Mouse (Mus musculus): ENCODE data around the gene H2-M10.6.
"Not testable (repeated sequence)": the region's sequence is repeated elsewhere in the genome, so short reads cannot be mapped to it uniquely, and the experiment has no call there.

The H2-M10.6 gene

DNA sequence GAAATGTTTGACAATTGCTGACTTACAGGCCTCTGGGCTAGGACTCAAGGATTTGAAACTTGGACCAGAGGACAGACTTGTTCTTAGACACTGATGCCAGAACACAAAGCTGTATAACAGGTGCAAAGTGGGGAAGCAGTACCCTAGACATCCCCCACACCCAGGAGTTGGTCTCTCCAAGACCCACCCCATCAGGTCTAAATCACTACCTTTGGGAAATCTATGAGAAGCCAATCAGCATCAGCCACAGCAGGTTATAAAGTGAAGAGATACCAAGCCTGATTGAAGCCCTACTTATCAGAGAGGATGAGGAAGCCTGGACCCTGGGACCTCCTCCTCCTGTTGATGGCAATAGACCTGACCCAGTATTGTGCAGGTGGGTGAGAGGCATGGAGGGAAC is at the start of gene H2-M10.6:
H2-M10.6 (plus strand) TSS at position 301 of the 400 bp plus-strand sequence.
- DNase-seq (ENCODE audit: low spot score) = no peak

DNA sequence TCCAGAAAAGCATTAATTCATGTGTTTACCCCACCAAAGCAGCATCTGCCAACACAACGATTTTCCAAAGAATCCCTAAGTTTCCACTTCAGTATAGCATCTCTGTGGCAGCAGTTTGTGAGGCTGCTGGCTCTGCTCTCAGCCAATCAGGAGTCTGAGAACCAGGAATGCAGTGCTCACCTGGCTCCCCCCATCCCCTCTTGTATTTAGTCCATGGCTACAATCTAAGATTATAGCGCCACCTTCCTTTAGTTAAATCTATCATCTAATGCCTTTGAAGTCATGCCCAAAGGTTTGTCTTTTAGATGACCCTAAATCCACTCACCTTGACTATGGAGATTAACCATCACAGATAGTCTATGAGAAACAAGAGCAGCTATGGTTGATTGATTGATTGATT is 48.2 kb upstream of the H2-M10.6 start:
- no peak for DNase-seq (ENCODE audit: low spot score)

DNA sequence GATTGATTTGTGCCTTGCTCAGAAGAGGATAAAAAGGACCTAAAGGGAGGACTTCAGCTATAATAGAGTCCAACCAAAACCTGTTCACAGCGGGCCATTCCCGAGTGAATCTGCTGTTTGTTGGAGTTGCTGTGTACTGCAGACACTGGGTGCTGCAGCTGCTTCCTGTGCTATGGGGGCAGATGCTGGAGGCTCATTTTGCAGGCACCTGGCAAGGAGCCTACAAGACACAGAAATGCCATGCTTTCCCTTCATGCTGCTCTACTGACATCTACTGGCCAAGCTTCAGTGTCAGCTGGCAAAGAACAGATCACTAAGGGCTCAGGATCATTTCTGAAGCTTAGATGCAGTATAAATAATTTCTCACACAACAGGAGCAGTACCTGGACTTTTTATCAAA is 47.7 kb upstream of the H2-M10.6 start:
- DNase-seq (ENCODE audit: low spot score) = not testable (repeated sequence)

DNA sequence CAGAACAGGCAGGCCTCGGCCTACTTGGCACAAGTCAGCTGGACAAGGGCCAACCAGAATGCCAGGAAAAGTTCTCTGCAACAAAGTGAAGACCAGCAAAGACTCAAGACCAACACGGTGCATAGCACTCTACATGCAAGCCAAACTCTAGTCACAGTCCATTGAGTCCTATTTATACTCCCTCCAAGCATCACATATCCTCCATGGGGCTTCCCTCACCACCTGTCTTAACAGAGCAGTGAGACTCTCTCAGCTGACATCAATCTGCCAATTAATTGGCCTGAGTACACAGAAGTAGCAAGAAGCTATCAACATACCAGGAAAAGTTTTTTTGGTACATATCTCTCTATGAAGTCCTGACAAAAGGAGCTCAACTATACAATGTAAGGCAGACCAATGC is 46.6 kb upstream of the H2-M10.6 start:
- DNase-seq (ENCODE audit: low spot score) = not testable (repeated sequence)

- DNase-seq (ENCODE audit: low spot score) = not testable (repeated sequence)
Measured at GRCm38 (mm10) chr17:36772610-36773009, 39.4 kb upstream of the H2-M10.6 start, which contains the start of gene H2-M10.5. H2-M10.5 (plus strand) TSS chr17:36772910.

- DNase-seq (ENCODE audit: low spot score) = no peak
Measured at GRCm38 (mm10) chr17:36781533-36781932, 30.4 kb upstream of the H2-M10.6 start.

DNA sequence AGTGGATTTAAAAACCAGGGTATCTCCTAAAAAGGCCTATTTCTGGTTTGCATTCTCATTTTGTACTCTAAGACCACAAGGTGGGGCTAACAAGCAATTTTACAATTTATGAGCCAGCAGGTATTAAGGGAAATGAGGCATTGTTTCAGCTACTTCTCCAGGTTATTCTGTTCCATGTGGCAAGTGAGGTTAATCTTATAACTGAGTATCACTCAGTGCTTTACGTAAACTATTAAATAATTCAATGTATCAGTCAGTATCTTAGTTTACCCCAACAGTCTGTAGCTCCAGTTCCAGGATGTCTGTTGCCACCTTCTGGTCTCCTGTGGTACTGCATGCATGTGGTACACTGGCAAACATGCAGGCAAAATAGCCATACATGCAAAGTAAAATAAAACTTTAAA is 25.5 kb upstream of the H2-M10.6 start:
- DNase-seq (ENCODE audit: low spot score) = not testable (repeated sequence)

- DNase-seq (ENCODE audit: low spot score) = no peak
Measured at GRCm38 (mm10) chr17:36788351-36788750, 23.6 kb upstream of the H2-M10.6 start.

- DNase-seq (ENCODE audit: low spot score) = peak; percentile 49
Measured at GRCm38 (mm10) chr17:36788801-36789200, 23.2 kb upstream of the H2-M10.6 start.

GRCm38 (mm10) chr17:36799493-36799892 is 12.5 kb upstream of the H2-M10.6 start:
- DNase-seq (ENCODE audit: low spot score) = no peak

- not testable (repeated sequence) for DNase-seq (ENCODE audit: low spot score)
Measured at GRCm38 (mm10) chr17:36799921-36800462, 12.0 kb upstream of the H2-M10.6 start.

- peak; percentile 50 for DNase-seq (ENCODE audit: low spot score)
Measured at GRCm38 (mm10) chr17:36824005-36824404, 12.0 kb downstream of the H2-M10.6 start.

DNA sequence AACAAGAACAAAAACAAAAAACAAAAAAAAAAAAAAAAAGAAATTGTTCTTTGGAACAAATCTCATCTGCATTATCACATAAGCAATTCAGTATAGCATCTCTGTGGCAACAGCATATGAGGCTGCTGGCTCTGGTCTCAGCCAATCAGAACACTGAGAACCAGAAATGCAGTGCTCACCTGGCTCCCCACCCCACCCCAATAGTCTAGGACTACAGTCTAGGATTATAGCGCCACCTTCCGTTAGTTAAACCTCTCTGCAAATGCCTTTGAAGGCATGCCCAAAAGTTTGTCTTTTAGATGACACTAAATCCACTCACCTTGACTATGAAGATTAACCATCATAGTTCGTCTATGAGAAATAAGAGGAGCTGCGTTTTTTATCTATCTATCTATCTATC is 13.6 kb downstream of the H2-M10.6 start:
- no peak for DNase-seq (ENCODE audit: low spot score)

GRCm38 (mm10) chr17:36826002-36826401 is 14.0 kb downstream of the H2-M10.6 start:
- DNase-seq (ENCODE audit: low spot score) = peak; percentile 78

DNA sequence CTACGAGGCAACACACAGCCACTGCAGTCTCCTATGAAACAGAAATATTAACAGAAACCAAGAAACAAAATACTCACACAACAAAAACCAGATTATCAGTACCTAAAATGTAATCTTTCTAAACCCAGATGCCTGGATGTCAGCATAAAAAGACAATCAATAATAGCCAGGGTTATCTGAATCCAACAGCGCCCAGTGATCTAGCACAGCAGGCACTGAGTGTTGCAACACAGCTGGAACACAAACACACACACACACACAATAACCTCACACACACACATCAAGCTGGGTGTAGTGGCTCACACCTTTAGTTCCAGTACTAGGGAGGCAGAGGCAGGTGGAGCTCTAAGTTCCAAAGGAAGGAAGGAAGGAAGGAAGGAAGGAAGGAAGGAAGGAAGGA is 16.5 kb downstream of the H2-M10.6 start:
- no peak for DNase-seq (ENCODE audit: low spot score)

DNA sequence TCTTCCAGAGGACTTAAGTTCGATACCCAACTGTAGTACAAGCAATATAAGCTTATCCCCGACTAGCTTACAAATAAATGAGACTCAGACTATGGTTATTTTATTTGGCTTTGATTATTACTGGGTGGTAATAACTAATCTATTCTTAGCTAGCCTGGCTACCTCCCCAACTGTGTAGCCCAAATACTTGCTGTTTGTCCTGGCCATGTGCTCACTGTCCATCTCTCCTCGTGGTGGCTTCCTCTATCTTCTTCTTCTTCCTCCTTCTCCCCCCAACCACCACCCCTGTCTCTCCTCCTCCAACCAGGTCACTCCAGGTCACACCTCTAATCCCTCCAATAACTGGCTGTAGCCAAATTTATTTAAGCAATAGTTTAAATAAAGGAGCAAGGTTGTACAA is 18.5 kb downstream of the H2-M10.6 start:
- DNase-seq (ENCODE audit: low spot score) = no peak

- no peak for DNase-seq (ENCODE audit: low spot score)
Measured at GRCm38 (mm10) chr17:36832694-36833093, 20.7 kb downstream of the H2-M10.6 start.

DNA sequence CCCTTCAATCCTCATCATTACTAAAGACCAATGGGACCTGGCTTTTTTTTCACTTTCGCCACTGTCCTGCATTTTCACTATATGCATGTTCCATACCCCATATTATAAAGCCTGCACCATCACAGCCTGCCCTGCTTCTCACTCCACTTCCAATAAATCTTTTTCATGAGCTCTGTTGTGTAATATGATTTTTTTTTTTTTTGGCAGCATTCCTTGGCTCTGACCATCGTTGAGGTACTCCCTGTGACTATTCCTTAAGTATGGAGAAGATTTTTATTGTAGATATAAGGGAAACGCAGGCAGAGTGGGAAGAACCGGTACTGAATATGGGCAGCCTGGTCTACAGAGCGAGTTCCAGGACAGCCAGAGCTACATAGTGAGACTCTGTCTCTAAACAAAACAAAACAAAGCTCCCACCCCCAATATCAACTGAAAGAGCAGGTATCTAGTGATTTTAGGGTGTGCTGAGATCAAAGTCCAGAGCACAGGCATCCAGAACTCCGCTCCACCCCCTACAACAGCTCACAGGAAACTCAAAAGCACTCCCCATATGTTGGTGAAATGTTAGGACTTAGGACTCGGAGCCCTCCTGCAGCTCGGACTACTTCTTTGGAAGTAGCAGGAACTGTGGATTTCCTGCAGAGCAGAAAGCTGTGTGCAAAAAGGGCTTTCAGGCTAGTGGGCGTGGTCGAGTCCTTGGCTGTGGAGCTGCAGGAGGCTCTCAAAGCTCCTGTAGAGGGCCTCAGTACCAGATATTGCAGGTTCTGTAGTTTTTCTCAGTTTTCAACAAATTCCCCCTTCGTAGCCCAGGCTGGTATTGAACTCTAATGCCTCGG is 23.8 kb downstream of the H2-M10.6 start:
- DNase-seq (ENCODE audit: low spot score) = peak; percentile 32

DNA sequence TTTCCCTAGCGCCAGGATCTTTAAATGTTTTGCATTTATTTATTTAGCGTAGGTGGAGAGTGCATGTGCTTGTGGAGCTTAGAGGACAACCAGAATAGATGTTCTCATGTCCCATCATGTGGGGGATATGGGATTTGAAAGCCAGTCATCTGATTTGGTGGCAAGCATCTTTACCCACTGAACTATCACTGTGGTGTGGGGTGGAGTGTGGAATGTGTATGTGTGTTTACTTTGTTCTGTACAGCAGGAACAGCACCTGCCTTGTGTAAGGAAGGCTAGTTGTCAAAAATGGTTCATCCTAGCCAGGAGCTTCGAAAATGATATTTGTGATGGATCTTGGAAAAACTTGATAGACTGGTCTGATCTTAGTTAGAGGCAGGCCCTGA is 24.4 kb downstream of the H2-M10.6 start:
- DNase-seq (ENCODE audit: low spot score) = no peak

DNA sequence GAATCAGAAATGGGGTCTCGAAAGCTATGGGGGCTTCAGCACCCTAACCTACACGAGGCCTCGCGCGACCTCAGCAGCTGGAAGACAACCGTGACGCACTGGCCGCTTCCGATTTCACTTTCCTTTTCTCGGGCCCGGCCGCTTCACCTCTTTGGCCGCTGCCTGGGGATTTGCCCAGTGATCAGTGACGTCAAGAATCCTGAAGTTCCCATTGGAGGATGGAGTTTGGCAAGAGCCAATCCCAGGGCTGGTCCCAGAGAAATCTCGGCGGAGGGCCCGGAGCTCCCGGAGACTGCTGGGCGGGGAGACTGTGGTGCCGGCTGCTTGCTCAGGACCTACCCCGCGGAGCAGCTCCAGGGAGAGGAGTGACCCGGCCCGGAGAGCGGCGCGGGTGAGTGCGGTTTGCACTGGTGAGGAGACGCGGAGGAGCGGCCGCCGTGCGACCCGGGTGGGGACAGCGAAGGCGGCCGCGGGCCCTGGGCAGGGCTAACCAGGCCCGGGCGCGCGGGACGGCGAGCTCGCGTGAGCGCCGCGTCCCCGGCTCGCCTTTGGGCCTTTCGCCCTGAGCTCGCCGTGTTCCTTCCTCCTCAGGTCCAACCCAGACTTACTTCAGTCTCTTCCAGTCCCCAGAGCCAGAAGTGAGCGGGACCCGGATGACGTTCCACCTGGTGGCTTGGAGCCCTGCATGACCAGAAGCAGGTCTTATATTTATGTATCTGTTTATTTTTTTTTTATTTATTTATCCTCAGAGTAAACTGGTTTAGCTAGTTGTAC is 25.1 kb downstream of the H2-M10.6 start, which contains the start of gene Trim26:
Trim26 (plus strand) TSS at position 261 of the 774 bp plus-strand sequence.
- peak; percentile 96 for DNase-seq (ENCODE audit: low spot score)

DNA sequence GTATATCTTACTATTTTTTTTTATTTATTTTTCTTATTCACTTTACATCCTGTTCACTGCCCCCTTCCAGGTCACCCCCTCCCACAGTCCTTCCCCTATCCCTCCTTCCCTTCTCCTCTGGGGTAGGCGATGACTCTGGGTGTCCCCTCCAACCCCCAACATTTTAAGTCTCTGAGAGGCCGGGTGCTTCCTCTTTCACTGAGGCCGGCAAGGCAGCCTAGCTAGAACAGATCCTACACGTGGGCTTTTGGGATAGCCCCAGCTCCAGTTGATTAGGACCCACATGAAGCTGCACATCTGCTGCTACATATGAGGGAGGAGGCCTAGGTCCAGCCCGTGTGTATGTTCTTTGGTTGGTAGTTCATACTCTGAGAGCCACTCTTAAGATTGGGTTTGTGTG is 27.0 kb downstream of the H2-M10.6 start:
- no peak for DNase-seq (ENCODE audit: low spot score)

DNA sequence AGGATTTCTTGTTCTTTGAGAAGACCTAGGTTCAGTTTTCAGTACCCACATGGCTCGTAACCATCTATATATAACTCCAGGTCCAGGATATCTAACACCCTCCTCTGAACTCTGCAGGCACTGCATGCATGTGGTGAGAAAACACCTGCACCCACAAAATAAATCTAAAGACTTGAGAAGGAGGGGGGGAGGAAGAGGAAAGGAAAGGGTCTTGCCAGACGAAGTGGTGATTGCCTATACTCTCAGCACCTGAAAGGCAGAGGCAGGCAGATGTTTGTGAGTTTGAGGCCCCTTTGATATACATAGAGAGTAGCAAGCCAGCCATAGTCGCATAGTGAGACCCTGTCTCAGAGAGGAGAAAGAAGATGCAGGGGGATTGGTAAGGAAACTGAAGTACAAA is 28.0 kb downstream of the H2-M10.6 start:
- DNase-seq (ENCODE audit: low spot score) = no peak

DNA sequence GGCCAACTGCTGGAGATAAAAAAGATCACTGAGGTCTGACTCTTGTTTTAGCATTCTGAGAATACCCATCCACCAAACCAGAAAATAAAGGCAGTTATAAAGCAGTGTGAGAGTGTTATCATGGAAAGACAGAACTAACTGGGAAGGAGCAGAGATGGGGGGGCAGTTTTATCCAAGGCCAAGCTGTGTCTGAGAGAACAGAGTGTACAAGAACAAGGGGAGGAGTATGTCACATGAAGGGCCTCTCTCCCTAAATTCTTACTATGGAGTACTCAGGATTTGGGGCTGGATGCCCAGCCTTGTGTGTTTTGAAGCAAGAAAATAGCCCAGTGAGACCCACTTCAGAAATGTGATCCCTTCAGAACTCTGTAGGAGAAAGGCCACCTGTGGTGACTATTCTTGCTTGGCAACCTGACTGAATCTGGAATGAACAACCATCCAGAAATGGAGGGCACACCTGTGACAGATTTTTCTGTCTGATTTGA is 29.0 kb downstream of the H2-M10.6 start:
- DNase-seq (ENCODE audit: low spot score) = no peak
